Mouse (Mus musculus): ENCODE results near the gene Tnfrsf22.
"Not testable (repeated sequence)": the region's sequence is repeated elsewhere in the genome, so short reads cannot be mapped to it uniquely, and the experiment has no call there.

Gene Tnfrsf22

DNA sequence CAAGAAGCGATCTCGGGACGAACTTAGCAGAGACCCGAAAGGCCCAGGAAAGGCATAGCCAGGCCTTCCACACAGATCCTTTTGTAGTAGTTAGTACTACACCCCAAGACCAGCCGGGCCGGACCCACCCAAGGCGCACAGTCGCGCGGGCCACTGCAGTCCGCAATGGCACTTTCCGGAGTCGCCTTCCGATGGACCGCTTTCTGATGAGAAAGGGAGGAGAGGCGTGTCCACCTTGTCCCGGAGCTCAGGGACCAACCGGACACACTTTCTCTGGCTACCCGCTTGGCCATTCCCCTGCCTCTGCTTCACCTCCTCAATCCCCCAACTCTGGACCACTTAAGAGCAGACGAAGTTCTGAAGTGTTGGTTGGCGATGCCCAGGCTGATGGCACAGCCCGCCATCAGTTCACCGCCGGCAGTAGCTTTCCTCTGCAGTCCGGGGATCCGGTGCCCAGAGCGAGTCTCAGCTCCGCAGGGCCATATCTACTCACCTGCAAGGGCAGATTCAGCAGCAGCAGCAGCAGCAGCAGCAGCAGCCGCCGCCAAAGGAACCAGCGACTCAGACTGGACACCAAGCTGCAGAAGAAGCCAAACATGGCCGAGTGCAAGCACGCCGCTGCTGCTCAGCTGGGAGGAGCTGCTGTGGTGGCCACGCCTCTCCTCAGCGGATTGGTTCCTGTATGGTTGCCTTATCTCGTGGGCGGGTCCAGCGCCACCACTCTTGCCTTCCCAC is at the start of gene Tnfrsf22:
Gene Tnfrsf22 (minus strand): TSS at position 628 of the 735 bp plus-strand sequence.
- DNase-seq = peak; percentile 91

DNA sequence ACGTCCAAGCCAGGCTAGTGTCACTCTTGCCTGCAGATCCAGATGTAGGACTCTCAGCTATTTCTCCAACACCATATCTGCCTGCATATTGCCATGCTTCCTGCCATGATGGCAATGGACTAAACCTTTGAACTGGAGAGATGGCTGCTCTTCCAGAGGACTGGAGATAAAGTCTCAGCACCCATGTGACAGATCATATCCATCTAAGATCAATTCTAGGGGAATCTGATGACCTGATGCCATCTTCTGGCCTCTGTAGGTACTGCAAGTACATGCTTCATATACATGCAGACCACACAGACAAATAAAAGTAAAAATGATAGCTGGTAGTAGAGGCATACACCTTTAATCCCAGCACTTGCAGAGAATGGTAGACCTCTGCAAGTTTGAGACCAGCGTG is 46.7 kb upstream of the Tnfrsf22 start:
- DNase-seq = peak; percentile 64

DNA sequence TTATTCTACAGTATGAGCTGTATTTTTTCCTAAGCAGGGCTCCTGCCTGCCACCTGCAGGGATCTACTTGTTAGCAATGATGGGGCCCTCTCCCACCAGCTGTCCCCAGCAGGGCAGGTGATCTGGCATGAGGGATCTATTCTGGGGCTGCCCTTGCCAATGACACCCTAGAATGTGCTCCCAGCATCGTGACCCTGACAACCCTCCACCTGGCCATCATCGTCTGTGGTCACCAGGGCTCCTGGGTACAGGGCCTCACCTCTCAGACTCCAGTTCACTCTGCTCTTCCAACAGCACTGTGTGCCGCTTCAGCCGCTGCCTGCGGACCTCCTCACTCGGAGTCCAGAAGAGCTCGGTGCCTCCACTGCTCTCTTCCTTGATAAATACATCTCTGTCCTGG is 45.1 kb upstream of the Tnfrsf22 start:
- no peak for DNase-seq

DNA sequence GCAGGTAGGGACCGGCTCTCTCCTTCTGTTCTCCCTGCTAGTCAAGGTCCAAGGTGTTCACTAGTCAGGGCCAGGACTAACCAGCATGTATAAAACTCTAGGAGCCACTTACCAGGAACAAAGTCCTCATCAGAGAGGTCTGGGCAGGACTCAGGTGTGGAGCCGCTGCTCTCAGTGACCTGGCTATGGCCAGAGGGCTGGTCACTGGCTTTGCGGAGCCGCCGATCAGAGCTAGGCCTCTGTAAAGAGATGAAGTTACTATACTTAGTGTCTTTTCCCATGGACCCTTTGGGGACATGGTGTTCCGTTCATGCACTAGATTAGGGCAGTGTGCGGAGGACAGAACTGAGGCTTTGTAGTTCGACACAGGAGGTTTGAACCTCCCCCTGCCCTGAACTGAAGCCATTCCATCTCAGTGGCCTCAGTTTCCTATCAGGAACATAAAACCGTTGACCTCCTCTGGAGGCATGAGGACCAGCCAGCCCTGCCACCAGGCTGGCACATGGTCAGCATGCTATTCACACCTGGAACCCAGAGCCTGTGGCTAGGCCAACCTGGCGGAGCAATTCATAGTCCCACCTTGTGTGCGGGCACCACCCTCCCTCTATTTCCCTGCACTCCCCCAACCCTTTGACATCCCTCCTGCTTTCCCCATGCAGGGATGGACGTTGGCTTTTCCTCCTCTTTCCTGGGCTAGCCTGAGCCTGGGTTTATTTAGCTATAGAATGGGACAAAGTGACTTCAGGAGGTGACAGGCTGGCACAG is 43.5 kb upstream of the Tnfrsf22 start:
- DNase-seq = no peak

DNA sequence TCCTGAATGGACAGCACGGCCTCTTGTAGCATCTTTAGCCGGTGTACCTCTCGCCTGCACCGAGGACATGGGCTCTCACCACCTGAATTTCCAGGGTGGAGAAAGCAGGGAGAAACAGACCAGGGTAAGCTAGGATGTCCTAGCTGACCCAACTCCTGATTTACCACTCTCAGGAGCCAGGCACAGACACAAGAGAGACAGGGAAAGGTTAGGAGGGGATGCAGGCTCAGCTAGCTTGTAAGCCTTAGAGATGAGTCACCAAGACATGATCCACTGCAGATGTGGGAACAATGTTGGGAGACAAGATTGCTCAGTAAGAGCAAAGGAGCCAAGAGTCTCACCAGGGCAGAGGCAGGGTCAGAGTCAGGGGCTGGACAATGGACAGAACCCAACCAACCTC is 42.4 kb upstream of the Tnfrsf22 start:
- no peak for DNase-seq

DNA sequence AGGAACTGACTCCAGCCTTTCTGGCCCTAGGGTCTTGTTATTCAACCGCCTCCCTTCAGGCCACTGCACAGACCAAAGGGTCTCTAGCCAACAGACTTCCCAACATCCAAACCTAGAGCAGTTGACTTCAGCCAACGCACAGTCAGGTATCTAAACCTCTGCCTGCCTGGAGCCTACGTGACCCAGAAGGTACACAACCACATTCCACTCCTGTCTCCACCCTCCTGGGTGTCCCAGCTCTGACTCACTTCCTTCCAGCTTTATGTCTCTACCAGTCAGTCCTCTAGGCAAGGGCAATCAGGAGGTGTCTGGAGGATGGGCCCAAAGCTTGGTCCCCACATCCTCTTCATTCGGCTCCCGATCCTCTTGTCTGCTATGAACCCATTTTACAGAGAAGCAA is 41.7 kb upstream of the Tnfrsf22 start:
- no peak for DNase-seq

DNA sequence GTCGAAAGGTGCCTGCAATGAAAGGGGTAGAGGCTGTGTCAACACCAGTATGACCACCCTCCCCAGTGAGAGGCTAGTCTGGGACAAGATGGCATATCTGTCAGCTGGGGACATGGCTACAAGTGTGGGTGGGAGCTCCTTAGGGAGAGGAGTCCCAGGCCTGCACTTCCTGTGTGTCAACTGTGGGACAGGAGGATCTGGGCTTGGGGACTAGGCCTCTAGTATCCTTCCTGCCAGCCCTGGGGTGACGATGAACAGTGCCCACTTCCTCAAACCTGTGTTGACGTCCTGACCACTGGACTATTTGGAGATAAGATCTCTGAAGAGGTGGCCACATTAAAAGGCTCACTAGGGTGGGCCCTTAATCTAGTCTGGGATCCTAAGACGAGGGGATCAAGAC is 40.5 kb upstream of the Tnfrsf22 start:
- DNase-seq = no peak

DNA sequence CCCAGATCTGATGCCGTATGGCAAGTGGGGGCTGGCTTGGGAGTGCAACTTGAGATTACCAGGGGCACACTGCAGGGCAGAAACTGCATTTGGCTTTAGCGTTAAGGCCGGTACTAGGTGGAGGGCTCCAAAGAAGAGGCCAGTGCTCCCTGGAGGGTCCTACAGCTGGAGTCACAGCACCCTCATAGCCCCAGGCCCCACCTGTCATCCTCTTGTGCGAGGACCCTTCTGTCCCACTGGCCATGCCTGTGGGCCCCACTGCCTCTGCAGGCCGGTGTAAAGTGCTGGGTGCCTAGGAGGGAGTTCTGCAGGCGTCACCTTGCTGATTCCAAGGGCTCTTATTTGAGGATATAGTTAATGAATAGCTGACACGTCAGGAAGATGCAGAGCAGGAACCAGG is 40.0 kb upstream of the Tnfrsf22 start:
- DNase-seq = no peak

DNA sequence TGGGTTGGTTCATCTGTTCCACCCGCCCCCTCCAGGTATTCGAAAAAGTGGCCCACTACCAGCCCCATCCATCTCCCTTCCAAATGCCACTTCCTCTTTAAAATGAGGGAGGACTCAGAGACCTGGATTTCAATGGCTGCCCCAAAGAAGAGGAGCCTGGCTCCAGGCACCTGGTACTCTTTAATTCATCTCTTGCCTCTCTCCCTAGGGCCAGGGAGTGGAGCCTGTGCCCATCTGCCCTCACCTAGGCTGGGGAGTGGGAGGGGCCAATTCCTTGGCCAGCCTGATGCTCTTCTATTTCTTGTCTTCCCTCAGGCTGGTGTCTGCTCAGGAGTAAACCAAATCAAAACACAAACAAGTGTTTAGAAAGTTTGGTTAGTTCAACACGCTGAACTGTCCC is 37.2 kb upstream of the Tnfrsf22 start:
- not testable (repeated sequence) for DNase-seq

DNA sequence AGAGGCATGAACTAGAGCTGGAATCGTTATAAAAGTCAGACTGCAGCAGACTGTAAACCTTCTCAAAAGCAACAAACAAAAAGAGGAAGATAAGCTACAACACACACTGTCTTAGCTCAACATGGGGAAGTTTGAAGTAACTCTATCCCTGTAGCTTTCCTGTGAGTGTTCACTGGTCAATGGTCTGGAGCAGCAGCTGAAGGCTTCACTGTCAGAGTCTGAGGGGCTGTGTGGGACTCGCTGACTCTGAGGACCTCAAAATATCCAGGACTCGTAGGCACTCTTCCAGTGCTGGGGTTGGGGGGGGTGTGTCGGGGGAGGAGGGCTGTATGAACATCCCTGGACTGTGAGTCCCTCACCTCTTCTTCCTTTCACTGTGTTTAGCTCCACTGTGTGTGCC is 36.7 kb upstream of the Tnfrsf22 start:
- not testable (repeated sequence) for DNase-seq

DNA sequence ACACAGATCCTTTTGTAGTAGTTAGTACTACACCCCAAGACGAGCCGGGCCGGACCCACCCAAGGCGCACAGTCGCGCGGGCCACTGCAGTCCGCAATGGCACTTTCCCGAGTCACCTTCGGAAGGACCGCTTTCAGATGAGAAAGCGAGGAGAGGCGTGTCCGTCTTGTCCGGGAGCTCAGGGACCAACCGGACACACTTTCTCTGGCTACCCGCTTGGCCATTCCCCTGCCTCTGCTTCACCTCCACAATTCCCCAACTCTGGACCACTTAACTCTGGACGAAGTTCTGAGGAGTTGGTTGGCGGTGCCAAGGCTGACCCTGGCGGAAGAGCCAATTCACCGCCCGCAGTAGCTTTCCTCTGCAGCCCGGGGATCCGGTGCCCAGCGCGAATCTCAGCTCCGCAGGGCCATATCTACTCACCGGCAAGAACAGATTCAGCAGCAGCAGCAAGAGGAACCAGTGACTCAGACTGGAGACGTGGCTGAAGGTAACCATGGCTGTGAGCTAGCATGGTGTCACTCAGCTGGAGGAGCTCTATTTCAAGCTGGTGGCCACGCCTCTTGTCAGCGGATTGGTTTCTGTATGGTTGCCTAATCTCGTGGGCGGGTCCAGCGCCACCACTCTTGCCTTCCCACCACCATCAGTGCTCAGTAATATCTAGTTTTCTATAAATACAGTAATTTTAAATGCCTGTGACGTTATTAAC is 36.1 kb upstream of the Tnfrsf22 start, which contains the start of gene Tnfrsf23:
Gene Tnfrsf23 (minus strand): TSS at position 514 of the 709 bp plus-strand sequence.
- peak; percentile 83 for DNase-seq

DNA sequence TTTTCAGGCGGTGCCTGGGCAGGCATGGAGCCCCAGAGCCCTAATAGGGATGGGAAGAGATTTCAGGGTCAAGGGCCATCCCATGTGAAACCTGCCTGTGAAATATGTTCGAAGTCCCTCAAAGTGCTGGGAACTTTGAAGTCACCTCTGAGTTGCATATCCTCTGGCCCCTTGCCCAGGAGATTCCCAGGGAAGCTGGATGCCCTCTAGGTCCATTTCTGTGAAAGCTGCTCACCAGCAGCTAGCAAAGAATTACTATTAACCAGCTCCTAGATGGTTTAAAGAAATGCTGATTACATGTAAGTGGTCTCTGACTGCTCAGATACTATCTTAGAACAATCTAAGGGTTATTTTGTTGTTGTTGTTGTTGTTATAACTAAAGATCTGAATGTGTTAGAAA is 35.1 kb upstream of the Tnfrsf22 start:
- DNase-seq = peak; percentile 37

DNA sequence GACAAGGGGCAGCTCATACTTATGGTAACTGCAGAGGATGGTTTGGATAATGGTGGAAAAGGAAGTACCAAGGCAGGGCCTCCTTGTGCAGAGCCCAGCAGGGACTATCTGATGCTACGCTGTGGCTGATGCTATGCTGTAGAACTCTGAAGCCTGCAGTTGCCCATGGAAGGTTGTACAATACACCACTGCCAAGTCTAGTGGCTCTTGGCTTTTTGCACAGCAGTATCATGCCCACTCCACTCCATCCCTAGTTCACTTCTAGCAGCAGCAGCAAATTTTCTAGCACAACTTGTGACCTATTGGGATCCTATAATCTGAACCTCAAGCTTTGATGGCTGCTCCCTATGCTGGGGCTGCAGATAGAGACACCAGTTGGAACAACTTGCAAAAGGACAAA is 32.1 kb upstream of the Tnfrsf22 start:
- DNase-seq = peak; percentile 1

DNA sequence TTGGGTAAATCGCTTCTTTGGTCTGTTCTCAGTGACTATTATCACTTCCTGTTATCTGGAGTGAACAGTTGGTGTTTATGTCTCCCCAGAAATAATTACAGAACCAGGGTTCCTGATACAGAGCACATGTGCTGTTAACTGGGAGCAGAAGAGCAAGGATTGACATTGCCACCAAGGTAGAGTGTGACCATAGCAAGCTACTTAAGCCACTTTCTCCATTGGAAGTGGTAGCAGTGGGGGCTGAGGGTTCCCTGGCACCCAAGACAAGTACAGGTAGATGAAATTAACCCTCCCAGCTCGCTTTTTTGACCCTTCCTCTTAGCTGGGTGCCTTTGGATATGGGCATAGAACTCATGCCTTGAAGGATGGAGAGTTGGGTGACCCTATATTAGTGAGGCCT is 31.4 kb upstream of the Tnfrsf22 start:
- DNase-seq = peak; percentile 1

DNA sequence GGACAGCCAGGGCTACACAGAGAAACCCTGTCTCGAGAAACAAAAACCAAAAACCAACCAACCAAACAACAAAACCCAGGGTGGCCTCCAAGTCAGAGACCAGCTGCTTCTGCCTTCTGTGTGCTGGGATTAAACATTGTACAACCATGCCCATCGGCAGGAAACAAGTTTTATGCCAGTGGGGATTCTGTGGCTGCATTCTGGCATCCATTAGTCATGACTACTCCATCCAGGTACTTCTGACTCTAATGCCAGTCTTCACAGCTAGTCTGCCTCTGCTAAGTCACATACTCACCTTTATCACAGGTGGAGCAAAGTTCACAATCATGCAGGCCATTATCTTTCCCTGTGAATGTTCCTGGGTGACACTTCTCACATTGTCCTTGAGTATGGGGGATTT is 30.2 kb upstream of the Tnfrsf22 start:
- DNase-seq = peak; percentile 0

DNA sequence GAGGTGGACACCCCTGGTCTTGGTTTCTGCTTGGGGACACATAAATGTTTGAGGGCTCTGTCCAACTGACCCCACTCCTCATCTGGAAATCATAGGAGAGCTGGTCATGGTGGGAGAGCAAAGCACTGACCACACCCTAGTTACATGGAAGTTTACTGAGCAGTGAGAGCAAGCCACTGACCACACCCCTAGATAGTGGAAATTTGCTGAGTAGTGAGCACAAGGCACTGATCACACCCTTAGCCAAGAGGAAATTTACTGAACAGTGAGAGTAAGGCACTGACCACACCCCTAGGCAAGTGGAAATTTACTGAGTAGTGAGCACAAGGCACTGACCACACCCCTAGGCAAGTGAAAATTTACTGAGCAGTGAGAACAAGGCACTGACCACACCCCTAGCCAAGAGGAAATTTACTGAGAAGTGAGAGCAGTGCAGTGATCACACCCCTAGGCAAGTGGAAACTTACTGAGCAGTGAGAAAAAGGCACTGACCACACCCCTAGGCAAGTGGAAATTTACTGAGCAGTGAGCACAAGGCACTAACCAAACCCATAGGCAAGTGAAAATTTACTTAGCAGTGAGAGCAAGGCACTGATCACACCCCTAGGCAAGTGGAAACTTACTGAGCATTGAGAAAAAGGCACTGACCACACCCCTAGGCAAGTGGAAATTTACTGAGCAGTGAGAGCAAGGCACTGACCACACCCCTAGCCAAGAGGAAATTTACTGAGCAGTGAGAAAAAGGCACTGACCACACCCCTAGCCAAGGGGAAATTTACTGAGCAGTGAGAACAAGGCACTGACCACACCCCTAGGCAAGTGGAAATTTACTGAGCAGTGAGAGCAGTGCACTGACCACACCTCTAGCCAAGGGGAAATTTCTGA is 17.2 kb upstream of the Tnfrsf22 start:
- no peak for DNase-seq

DNA sequence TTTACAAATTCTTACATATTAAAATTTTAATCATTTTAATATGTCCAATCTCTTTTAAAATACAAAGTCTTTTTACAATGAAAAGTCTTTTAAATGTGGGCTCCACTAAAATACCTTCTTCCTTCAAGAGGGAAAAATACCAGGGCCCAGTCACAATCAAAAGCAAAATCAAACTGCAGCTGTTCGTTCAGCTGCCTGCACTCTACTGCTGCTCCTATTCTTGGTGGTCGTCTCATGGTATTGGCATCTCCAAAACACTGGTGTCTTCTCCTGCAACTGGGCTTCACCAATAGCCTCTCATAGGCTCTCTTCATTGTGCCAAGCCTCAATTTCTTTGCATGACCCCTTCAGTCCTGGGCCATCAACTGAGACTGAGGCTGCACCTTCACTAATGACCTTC is 14.0 kb upstream of the Tnfrsf22 start:
- no peak for DNase-seq

DNA sequence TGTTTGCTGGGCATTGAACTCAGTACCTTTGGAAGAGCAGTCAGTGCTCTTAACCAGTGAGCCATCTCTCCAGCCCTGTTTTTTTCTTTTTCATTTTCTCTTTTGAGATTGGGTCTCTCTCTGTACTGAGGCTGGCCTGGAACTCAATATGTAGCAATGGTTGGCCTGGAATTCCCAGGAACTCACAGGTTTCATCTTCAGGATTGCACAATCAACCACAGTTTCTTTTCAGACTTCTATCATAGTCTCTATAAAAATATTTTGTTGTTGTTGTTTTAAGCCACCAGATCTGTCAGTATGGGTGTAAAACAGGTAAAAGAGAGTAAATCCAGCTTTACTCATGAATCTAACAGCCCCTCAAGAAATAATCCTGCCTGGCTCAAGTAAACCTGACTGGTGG is 11.3 kb upstream of the Tnfrsf22 start:
- no peak for DNase-seq

DNA sequence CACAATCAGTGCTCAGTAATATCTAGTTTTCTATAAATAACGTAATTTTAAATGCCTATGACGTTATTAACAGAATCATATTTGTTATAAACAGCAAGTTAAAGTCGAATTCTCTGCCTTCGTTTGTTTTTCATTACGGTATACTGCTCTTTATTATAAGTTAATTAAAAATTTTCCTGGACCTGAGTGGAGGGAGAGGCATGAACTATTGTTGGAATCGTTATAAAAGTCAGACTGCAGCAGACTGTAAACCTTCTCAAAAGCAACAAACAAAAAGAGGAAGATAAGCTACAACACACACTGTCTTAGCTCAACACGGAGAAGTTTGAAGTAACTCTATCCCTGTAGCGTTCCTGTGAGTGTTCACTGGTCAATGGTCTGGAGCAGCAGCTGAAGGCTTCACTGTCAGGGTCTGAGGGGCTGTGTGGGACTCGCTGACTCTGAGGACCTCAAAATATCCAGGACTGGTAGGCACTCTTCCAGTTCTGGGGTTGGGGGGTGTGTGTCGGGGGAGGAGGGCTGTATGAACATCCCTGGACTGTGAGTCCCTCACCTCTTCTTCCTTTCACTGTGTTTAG is 397 bp upstream of the Tnfrsf22 start:
- not testable (repeated sequence) for DNase-seq

DNA sequence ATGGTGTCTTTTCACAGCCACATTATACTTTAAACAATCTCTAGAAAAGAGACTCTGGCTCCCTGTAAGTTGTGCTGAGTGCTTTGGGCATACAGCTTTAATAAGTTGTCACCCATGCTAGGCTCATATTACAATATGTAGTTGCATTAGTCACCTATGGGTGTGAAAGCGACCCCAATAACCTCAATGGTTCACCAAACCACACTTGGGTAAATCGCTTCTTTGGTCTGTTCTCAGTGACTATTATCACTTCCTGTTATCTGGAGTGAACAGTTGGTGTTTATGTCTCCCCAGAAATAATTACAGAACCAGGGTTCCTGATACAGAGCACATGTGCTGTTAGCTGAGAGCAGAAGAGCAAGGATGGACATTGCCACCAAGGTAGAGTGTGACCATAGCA is 5.5 kb downstream of the Tnfrsf22 start:
- not testable (repeated sequence) for DNase-seq

DNA sequence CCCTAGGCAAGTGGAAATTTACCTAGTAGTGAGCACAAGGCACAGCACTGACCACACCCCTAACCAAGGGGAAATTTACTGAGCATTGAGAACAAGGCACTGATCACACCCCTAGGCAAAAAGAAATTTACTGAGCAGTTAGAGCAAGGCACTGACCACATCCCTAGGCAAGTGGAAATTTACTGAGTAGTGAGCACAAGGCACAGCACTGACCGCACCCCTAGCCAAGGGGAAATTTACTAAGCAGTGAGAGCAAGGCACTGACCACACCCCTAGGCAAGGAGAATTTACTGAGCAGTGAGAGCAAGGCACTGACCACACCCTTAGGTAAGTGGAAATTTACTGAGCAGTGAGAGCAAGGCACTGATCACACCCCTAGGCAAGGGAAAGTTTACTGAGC is 12.8 kb downstream of the Tnfrsf22 start:
- DNase-seq = no peak

DNA sequence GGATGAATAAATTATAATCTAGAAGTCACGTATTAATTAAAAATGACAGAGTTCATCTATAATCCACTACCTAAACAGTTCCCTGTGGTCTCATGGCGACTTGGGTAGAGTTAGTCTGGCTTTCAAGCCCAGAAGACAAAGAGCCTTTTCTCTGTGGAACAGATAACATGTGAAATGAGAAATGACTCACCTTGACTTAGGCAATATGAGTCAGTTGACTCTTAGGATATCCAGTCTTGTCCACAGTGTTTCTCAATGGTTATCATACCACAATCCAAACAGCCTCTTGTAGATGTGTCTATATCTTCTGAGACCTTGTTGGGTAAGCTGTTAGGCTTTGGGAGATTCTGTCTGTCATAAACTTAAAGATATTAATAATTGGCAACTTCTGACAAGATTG is 18.0 kb downstream of the Tnfrsf22 start:
- DNase-seq = no peak

Data from kidney, postnatal 10 days (tissue).